ENCODE assay signal across 12 mouse cellular contexts in the genomic region with DNA sequence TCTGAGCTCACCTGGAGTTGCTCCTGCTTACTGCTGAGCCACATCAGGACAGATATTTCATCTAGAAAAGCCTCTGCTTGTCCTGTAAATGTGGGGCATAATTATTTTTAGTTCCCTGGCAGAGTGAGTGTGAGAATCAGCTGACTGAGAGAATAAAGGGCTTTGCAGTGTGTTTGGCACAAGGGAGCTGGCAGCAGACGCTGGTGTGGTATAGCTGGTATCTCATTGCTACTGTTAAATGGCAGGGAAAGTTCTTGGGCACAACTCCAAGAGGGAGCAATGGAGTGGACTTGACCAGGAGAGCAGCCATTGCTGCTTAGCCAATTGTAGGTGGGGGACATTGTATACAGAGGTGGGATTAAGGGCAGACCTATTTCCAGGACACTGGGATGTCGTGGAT.
DNase-seq lines count a peak whose midpoint lies in the region; ATAC-seq lines count a peak whose summit lies in the region.
"Had no signal": no experiment of that assay in that cellular context is flagged by ENCODE, and none has a peak within 500 bp of the region (broad histone marks: within the 10 kb centered on the region; RNA-seq: fewer than 3 reads in every experiment).

No protein-coding gene starts in this region.

- 37% methylated on average over 2 of the region's 2 CpGs for WGBS in forebrain, embryonic 13.5 days
- 74% methylated on average over 2 of the region's 2 CpGs for WGBS in forebrain, embryonic 10.5 days
- 63% methylated on average over 2 of the region's 2 CpGs for WGBS in midbrain, embryonic 14.5 days
- WGBS in midbrain, embryonic 11.5 days, result 78% methylated on average over 2 of the region's 2 CpGs

- ATAC-seq in forebrain, embryonic 13.5 days, result peak; percentile 56
- no peak for ATAC-seq in midbrain, embryonic 14.5 days (ENCODE audit: low FRiP score, low TSS enrichment)
- no peak for ATAC-seq in midbrain, embryonic 11.5 days (ENCODE audit: low FRiP score)

- H3K4me1 ChIP-seq in forebrain, embryonic 13.5 days, result peaks cover 30% of the 10 kb centered on the region
- peaks cover 23% of the 10 kb centered on the region for H3K4me1 ChIP-seq in forebrain, embryonic 10.5 days
- H3K4me1 ChIP-seq in midbrain, embryonic 14.5 days (ENCODE audit: control insufficient read depth, insufficient read depth, low read length), result peaks cover 19% of the 10 kb centered on the region
- H3K4me1 ChIP-seq in midbrain, embryonic 11.5 days (ENCODE audit: control insufficient read depth, insufficient read depth, low read length), result peaks cover 7% of the 10 kb centered on the region
- H3K4me1 ChIP-seq: liver, embryonic 15.5 days had no signal

- H3K9ac ChIP-seq in forebrain, embryonic 13.5 days, result no peak overlapping the region
- H3K9ac ChIP-seq in midbrain, embryonic 14.5 days (replicated peaks; ENCODE audit: low read length), result no peak overlapping the region
- no peak overlapping the region for H3K9ac ChIP-seq in midbrain, embryonic 11.5 days (ENCODE audit: low read length)
- H3K9ac ChIP-seq: liver, embryonic 15.5 days had no signal

- DNase-seq in forebrain, embryonic 10.5 days (ENCODE audit: extremely low spot score, low spot score), result no peak
- DNase-seq in midbrain, embryonic 14.5 days, result peak; percentile 24
- DNase-seq in midbrain, embryonic 11.5 days (ENCODE audit: low spot score, missing footprints), result no peak
- DNase-seq in layer of hippocampus, adult 9-11 months, result peak; percentile 50
- DNase-seq in right cerebral cortex, postnatal 10 days (ENCODE audit: low spot score in 2 of 2), result peak; percentile 56 to 76
- DNase-seq in spleen, adult 18-20 months, result no peak
- DNase-seq in urinary bladder, postnatal 25 days (ENCODE audit: low spot score), result no peak
- DNase-seq: kidney, postnatal 4 days; retina, postnatal 1 day had no signal

- H3K9me3 ChIP-seq in forebrain, embryonic 13.5 days (replicated peaks), result no peaks in the 10 kb centered on the region
- no peaks in the 10 kb centered on the region for H3K9me3 ChIP-seq in forebrain, embryonic 10.5 days
- no peaks in the 10 kb centered on the region for H3K9me3 ChIP-seq in midbrain, embryonic 14.5 days (ENCODE audit: control insufficient read depth, low read length)
- no peaks in the 10 kb centered on the region for H3K9me3 ChIP-seq in midbrain, embryonic 11.5 days (ENCODE audit: control insufficient read depth, low read length)
- H3K9me3 ChIP-seq: liver, embryonic 15.5 days had no signal

- no peaks in the 10 kb centered on the region for H3K27me3 ChIP-seq in forebrain, embryonic 13.5 days
- H3K27me3 ChIP-seq in forebrain, embryonic 10.5 days (ENCODE audit: poor library complexity, severe bottlenecking), result peaks cover 58% of the 10 kb centered on the region
- H3K27me3 ChIP-seq in midbrain, embryonic 14.5 days (ENCODE audit: control insufficient read depth, insufficient read depth, low read length), result peaks cover 8% of the 10 kb centered on the region
- H3K27me3 ChIP-seq in midbrain, embryonic 11.5 days (ENCODE audit: control insufficient read depth, insufficient read depth, low read length), result peaks cover 27% of the 10 kb centered on the region
- H3K27me3 ChIP-seq: liver, embryonic 15.5 days had no signal

- 0 out of 2 replicates have a peak overlapping the region, but pooled peaks have one; percentile 10 for H3K27ac ChIP-seq in forebrain, embryonic 13.5 days
- no peak overlapping the region for H3K27ac ChIP-seq in forebrain, embryonic 10.5 days
- H3K27ac ChIP-seq in midbrain, embryonic 14.5 days (replicated peaks; ENCODE audit: low read depth, low read length), result 0 out of 2 replicates have a peak overlapping the region, but pooled peaks have one; percentile 9
- H3K27ac ChIP-seq in midbrain, embryonic 11.5 days (ENCODE audit: low read depth, low read length), result no peak overlapping the region
- H3K27ac ChIP-seq: liver, embryonic 15.5 days; macrophage had no signal

- H3K4me2 ChIP-seq in forebrain, embryonic 13.5 days, result no peak overlapping the region
- no peak overlapping the region for H3K4me2 ChIP-seq in midbrain, embryonic 14.5 days (ENCODE audit: low read length)
- H3K4me2 ChIP-seq in midbrain, embryonic 11.5 days, result no peak overlapping the region
- H3K4me2 ChIP-seq: liver, embryonic 15.5 days had no signal

- no peaks in the 10 kb centered on the region for H3K36me3 ChIP-seq in forebrain, embryonic 13.5 days (ENCODE audit: poor library complexity, severe bottlenecking)
- no peaks in the 10 kb centered on the region for H3K36me3 ChIP-seq in forebrain, embryonic 10.5 days (replicated peaks)
- H3K36me3 ChIP-seq in midbrain, embryonic 14.5 days (ENCODE audit: control insufficient read depth, insufficient read depth, low read length), result no peaks in the 10 kb centered on the region
- no peaks in the 10 kb centered on the region for H3K36me3 ChIP-seq in midbrain, embryonic 11.5 days (ENCODE audit: control insufficient read depth, insufficient read depth, low read length)
- H3K36me3 ChIP-seq: liver, embryonic 15.5 days had no signal

- H3K4me3 ChIP-seq in forebrain, embryonic 13.5 days, result no peak overlapping the region
- H3K4me3 ChIP-seq in forebrain, embryonic 10.5 days, result no peak overlapping the region
- H3K4me3 ChIP-seq in midbrain, embryonic 14.5 days (replicated peaks; ENCODE audit: low read depth, low read length), result no peak overlapping the region
- H3K4me3 ChIP-seq in midbrain, embryonic 11.5 days (ENCODE audit: low read depth, low read length), result no peak overlapping the region
- H3K4me3 ChIP-seq: liver, embryonic 15.5 days had no signal

Comparison
In these comparisons a context has a peak if more than half of its experiments do, and no peak if none do; other contexts are left out.
1. H3K27ac ChIP-seq: peak in forebrain, embryonic 13.5 days (single experiment) and midbrain, embryonic 14.5 days (single experiment); none in forebrain, embryonic 10.5 days (single experiment) and midbrain, embryonic 11.5 days (single experiment).
2. DNase-seq: peak in midbrain, embryonic 14.5 days (single experiment), layer of hippocampus, adult 9-11 months (single experiment) and right cerebral cortex, postnatal 10 days (2 of 2); none in forebrain, embryonic 10.5 days (single experiment), midbrain, embryonic 11.5 days (single experiment), spleen, adult 18-20 months (0 of 2) and urinary bladder, postnatal 25 days (single experiment).